In the genomic region with DNA sequence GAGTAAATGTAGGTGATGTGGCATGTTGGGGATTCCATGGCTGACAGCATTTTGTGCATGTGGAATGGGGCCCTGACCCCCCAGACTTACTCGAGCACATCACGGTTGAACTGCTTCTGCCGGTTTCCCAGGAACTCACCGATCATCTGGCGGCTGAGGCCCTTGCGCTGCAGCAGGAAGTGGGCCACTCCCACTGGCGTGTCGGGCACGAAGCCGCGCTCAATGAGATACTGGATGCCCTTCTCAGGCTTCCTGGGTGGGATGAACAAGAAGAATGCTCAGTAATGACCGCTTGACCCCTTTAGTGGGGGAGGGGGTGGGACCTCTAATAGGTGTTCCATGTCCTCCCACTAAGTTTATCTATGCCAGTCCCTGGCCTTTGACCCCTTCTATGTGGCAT, we compare ENCODE assay signal across 10 mouse cellular contexts.
"Had no signal": no experiment of that assay in that cellular context is flagged by ENCODE, and none has a peak within 500 bp of the region (broad histone marks: within the 10 kb centered on the region; RNA-seq: fewer than 3 reads in every experiment).

No protein-coding gene starts in this region.

- H3K27ac ChIP-seq: left cerebral cortex, adult 2 months; limb, embryonic 10.5 days; liver, embryonic 12.5 days; midbrain, embryonic 10.5 days; neural tube, embryonic 12.5 days; stomach, postnatal 0 days had no signal

- H3K4me1 ChIP-seq: neural tube, embryonic 12.5 days had no signal

- H3K9me3 ChIP-seq: limb, embryonic 10.5 days; liver, embryonic 12.5 days; midbrain, embryonic 10.5 days; neural tube, embryonic 12.5 days had no signal

- H3K27me3 ChIP-seq: liver, embryonic 12.5 days; neural tube, embryonic 12.5 days had no signal

- ATAC-seq: inflammation-experienced regulatory T-cells, adult 6 months; liver, embryonic 12.5 days had no signal

- H3K9ac ChIP-seq: liver, embryonic 12.5 days; neural tube, embryonic 12.5 days had no signal

- DNase-seq: kidney, adult 9 months; midbrain, embryonic 14.5 days; thymus, postnatal 4 days had no signal

- H3K4me3 ChIP-seq: left cerebral cortex, adult 2 months; limb, embryonic 10.5 days; liver, embryonic 12.5 days; midbrain, embryonic 10.5 days; neural tube, embryonic 12.5 days had no signal

- H3K4me2 ChIP-seq: liver, embryonic 12.5 days; neural tube, embryonic 12.5 days had no signal
